Mouse (Mus musculus) heart, adult 9 months (tissue): ENCODE measurements around the gene Olfr735.
A peak's percentile ranks its signal among the peaks of the same experiment; 100 is the strongest.

Experiments used
- DNase-seq, 2 experiments: peaks; one replicate each; pipeline ENCODE4 v3.0.0; 2022; ENCODE audit warnings: low spot score in 2 of 2

Olfr735 gene

GRCm38 (mm10) chr14:50348796-50349195 is at the start of gene Olfr735:
Olfr735 (minus strand) TSS chr14:50348872.
- DNase-seq: no peak

DNA sequence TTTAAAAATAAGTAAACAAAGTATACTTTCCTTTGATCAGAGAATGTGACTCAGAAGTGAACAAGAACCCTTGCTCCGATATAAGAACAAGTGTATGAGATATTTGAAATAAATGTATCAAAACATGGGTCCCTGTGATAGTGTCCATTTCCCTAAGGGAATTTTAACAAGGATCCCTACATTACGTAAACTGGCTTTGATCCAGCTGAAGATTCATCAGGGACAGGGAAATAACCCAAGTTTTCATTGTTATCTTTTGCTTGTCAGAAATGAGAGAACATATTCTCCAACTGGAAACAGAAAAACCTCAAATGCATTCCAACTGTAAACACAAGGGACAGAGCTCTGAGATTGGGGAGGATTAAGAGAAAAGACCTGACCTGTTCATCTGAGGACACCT is 32.2 kb upstream of the Olfr735 start, which contains the start of gene Olfr736:
Olfr736 (plus strand) TSS at position 301 of the 400 bp plus-strand sequence.
- no peak for DNase-seq

DNA sequence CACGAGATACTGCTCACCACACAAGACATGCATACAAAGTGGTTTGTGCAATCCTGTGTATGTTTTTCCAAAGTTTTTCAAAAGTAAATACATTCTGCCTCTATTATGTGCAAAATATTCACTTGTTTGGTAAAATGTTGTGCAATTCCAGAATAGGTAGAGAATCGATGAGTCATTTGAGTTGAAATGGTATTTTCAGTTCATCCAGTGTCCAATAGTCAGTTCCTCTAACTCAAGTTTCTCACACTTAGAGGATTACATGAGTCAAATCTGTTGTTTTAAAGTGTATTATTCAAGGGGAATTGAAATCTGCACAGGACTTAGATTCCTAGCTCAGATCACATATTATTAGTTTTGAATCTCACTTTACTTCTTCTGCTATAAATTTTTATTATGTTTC is 14.9 kb upstream of the Olfr735 start:
- no peak for DNase-seq

DNA sequence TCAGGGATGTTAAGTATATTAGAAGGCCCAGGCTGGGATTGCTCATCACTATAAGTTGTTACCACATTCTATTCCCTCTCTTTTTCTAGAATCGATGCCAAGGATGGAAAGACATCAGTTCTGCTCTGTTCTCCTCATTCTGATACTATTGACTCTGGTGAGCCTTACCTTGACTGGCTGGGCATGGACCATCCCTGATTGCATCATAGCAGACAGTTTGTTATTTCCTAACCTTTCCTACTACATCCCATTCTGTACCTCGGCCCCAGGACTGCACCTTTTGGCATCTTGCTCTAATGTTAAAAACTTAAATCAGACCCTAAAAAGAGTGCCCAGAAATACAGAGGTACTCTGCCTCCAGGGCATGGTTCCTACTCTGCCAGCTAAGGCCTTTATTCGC is 11.8 kb upstream of the Olfr735 start:
- DNase-seq: no peak

- peak in 1 of 2 experiments; percentile 9 for DNase-seq
Measured at GRCm38 (mm10) chr14:50357593-50357992, 8.9 kb upstream of the Olfr735 start, which contains the start of gene Tlr11. Tlr11 (plus strand) TSS chr14:50357914.

DNA sequence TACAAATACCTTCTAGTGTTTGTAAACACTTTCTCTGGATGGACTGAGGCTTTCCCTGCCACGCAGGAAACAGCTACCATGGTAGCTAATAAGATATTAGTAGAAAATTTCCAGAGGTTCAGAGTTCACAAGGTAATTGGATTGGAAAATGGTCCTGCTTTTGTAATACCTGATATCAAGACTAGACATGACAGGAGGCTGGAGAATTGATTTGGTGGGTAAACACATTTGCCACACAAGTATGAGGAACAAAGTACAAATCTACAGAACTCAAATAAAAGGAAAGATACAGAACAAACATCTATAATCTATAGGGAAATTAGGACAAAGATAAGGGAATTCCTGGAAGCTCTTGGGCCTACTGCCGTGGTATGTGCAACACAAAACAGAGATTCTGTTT is 8.1 kb upstream of the Olfr735 start:
- DNase-seq: no peak

DNA sequence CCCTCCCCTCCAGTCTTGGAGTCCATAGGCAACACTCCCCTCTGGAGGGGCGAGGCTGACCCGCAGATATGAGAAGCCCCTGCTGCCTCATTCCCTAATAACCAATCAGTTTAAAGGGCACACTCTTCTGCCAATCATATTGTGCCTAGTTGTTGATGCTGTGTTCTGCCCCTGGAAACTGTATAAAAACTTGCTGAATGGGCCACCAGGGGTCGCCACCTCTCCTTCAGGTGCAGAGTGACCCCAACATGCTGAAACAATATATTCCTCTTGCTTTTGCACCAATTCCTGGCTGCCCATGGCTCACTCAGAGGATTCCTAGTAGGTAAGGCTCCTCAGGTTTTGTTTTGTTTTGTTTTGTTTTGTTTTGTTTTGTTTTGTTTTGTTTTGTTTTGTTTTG is 3.8 kb upstream of the Olfr735 start:
- no peak for DNase-seq

- DNase-seq: no peak
Measured at GRCm38 (mm10) chr14:50326661-50327060, 22.0 kb downstream of the Olfr735 start, which contains the start of gene Olfr734. Olfr734 (minus strand) TSS chr14:50326761.

DNA sequence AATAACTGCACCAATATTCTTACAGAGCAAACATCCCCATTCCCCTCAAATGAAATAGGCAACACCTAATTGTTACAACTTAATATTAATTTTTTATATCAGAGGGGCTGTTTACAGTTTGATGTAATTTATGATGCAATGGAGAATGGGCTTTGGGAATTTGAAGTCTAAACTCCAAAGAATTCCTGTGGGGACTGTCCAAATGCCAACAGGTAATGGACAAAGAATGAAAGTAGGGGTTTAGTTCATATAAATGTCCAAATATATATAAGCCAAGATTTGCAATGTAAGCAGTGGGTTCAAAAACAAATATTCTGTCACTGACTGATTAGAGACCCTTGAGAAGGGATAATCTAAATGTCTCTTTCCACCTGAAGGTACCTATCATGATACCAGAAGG is 47.2 kb downstream of the Olfr735 start, which contains the start of gene Olfr733:
Olfr733 (minus strand) TSS at position 101 of the 400 bp plus-strand sequence.
- DNase-seq: no peak
